Mouse (Mus musculus) gastrocnemius, postnatal 4 days (tissue): ENCODE results near the gene Nfic. TPM values are rescaled to one million over a fixed set of nuclear protein-coding genes. Genes with fewer than 3 reads are reported as not detected.

Experiments used
- DNase-seq, 2 experiments: peaks; one replicate each; pipeline ENCODE4 v3.0.0; 2021 to 2022; ENCODE audit warnings: low spot score in 2 of 2, mixed read lengths in 2 of 2
- total RNA-seq, 2 experiments: library from RNA; stranded (reverse); gene quantifications; 2 replicates each; pipeline ENCODE4 v1.2.3; 2021

The Nfic gene
- total RNA-seq, 2 experiments from 2014 or later: 274 to 335 TPM

- no peak for DNase-seq
Observed at GRCm38 (mm10) chr10:81388505-81389055, 66.9 kb downstream of the Nfic start, which contains the start of gene Gm48552. Gm48552 (plus strand) TSS chr10:81389005.

- DNase-seq: no peak
Observed at GRCm38 (mm10) chr10:81387716-81388115, 67.7 kb downstream of the Nfic start.

- no peak for DNase-seq
Observed at GRCm38 (mm10) chr10:81385603-81386306, 69.7 kb downstream of the Nfic start.

- DNase-seq: no peak
Observed at GRCm38 (mm10) chr10:81384605-81384982, 70.8 kb downstream of the Nfic start.

- DNase-seq: peak; percentile 96 to 99
Observed at GRCm38 (mm10) chr10:81383802-81384604, 71.4 kb downstream of the Nfic start, which contains the start of the genes Dohh and Gm48551. Dohh (plus strand) TSS chr10:81384428. Gm48551 (plus strand) TSS chr10:81384466.

- DNase-seq: no peak
Observed at GRCm38 (mm10) chr10:81382039-81382438, 73.4 kb downstream of the Nfic start.

GRCm38 (mm10) chr10:81379809-81380378, 75.5 kb downstream of the Nfic start:
- DNase-seq: no peak

GRCm38 (mm10) chr10:81379183-81379553, 76.3 kb downstream of the Nfic start:
- no peak for DNase-seq

- peak; percentile 100 for DNase-seq
Observed at GRCm38 (mm10) chr10:81378553-81379182, 76.8 kb downstream of the Nfic start.

- DNase-seq: no peak
Observed at GRCm38 (mm10) chr10:81377793-81378552, 77.5 kb downstream of the Nfic start, which contains the start of gene Fzr1. Fzr1 (minus strand) TSS chr10:81378516.

- no peak for DNase-seq
Observed at GRCm38 (mm10) chr10:81377362-81377664, 78.1 kb downstream of the Nfic start.

- DNase-seq: no peak
Observed at GRCm38 (mm10) chr10:81376561-81377361, 78.7 kb downstream of the Nfic start.

GRCm38 (mm10) chr10:81375322-81375721, 80.1 kb downstream of the Nfic start:
- no peak for DNase-seq

- no peak for DNase-seq
Observed at GRCm38 (mm10) chr10:81367207-81367495, 88.3 kb downstream of the Nfic start.

- no peak for DNase-seq
Observed at GRCm38 (mm10) chr10:81366477-81367206, 88.8 kb downstream of the Nfic start.

- no peak for DNase-seq
Observed at GRCm38 (mm10) chr10:81365672-81366476, 89.6 kb downstream of the Nfic start, which contains the start of gene 4930404N11Rik. 4930404N11Rik (minus strand) TSS chr10:81365816.

- DNase-seq: no peak
Observed at GRCm38 (mm10) chr10:81365073-81365472, 90.4 kb downstream of the Nfic start.

GRCm38 (mm10) chr10:81364666-81365065, 90.8 kb downstream of the Nfic start:
- DNase-seq: no peak
